Mouse (Mus musculus): ENCODE measurements around the gene Zcchc2. TPM values are rescaled to one million over a fixed set of nuclear protein-coding genes. Genes with fewer than 3 reads are reported as not detected.
A peak's percentile ranks its signal among the peaks of the same experiment; 100 is the strongest.

The Zcchc2 gene
- polyA plus RNA-seq, 1 experiment from 2014 or later = 3.4 TPM

DNA sequence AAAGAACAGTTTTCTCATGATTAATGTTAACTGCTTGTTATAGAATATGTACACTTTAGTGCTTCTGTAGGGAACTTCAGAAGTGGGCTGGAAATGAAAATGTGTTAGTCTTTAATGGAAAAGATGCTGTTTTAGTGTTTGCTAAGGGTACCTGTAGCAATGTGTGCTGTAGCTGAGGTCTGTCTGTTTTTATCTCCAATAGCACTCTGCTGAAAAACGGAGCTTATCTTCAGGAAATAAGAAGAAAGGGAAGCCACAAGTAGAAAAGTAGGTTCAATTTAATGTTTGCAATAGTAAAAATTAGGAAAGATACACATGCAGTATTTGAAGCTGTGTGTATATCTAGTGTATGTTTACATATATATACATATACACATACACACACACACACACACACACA is 32.8 kb downstream of the Zcchc2 start:
- ATAC-seq = no peak
- Histone ChIP-seq H3K27me3 (ENCODE audit: control insufficient read depth, insufficient read depth, low read depth, low read length) (no peaks in the 10 kb centered on the region), H3K4me3 (ENCODE audit: low read depth, low read length) (no peak overlapping the region), H3K9ac (ENCODE audit: low read depth, low read length) (no peak overlapping the region), H3K36me3 (ENCODE audit: control insufficient read depth, insufficient read depth, low read length) (peaks cover 24% of the 10 kb centered on the region), H3K27ac (ENCODE audit: low read length) (no peak overlapping the region), H3K9me3 (replicated peaks; ENCODE audit: control insufficient read depth, low read length, poor library complexity, severe bottlenecking) (no peaks in the 10 kb centered on the region), H3K4me1 (ENCODE audit: control insufficient read depth, insufficient read depth, low read length) (no peaks in the 10 kb centered on the region), H3K4me2 (ENCODE audit: low read length) (no peak overlapping the region)
- 96% methylated on average over 1 of the region's 1 CpGs for WGBS

DNA sequence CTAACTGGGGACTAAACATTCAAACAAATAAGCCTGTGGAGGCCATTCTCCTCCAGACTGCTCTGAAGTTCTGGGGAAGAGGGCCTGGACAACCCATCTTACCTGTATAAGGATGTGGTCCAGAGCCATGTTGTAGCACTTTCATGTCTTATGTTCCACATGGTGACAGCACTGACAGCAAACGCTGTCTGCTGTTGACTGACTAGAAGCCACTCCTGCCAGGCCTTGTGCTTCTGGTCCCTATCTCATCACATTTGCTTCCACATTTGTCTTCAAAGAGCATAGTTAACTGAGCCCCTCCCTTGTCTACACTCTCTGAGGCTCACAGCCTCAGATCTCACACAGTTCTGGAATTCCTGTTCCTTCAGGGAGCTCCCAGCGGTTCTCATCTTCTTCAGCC is 34.0 kb downstream of the Zcchc2 start:
- Histone ChIP-seq H3K36me3 (ENCODE audit: control insufficient read depth, insufficient read depth, low read length) (peaks cover 27% of the 10 kb centered on the region), H3K27me3 (ENCODE audit: control insufficient read depth, insufficient read depth, low read depth, low read length) (no peaks in the 10 kb centered on the region), H3K9me3 (replicated peaks; ENCODE audit: control insufficient read depth, low read length, poor library complexity, severe bottlenecking) (no peaks in the 10 kb centered on the region), H3K9ac (ENCODE audit: low read depth, low read length) (no peak overlapping the region), H3K4me1 (ENCODE audit: control insufficient read depth, insufficient read depth, low read length) (no peaks in the 10 kb centered on the region), H3K4me3 (ENCODE audit: low read depth, low read length) (no peak overlapping the region), H3K27ac (ENCODE audit: low read length) (no peak overlapping the region), H3K4me2 (ENCODE audit: low read length) (no peak overlapping the region)
- ATAC-seq = no peak
- 88% methylated on average over 2 of the region's 2 CpGs for WGBS

DNA sequence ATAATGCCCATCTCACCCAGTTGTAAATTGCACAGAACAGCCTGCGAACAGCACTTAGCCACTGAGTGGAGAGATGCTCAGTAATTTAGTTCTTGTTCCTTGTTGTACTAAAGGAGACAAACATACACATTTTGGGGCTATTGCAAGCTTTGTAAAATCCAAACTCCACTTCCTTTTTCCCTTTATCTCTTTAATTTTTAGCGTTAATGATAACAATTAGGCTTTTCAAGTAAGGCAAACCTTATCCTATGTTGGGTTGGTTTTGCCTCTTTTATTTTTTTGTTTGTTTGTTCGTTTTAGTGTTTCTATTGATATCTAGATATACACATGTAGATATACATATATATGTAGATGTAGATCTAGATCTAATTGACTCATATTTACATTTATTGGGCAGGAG is 34.6 kb downstream of the Zcchc2 start:
- Histone ChIP-seq H3K36me3 (ENCODE audit: control insufficient read depth, insufficient read depth, low read length) (peaks cover 30% of the 10 kb centered on the region), H3K9ac (ENCODE audit: low read depth, low read length) (no peak overlapping the region), H3K27me3 (ENCODE audit: control insufficient read depth, insufficient read depth, low read depth, low read length) (no peaks in the 10 kb centered on the region), H3K4me2 (ENCODE audit: low read length) (no peak overlapping the region), H3K4me3 (ENCODE audit: low read depth, low read length) (no peak overlapping the region), H3K9me3 (replicated peaks; ENCODE audit: control insufficient read depth, low read length, poor library complexity, severe bottlenecking) (no peaks in the 10 kb centered on the region), H3K4me1 (ENCODE audit: control insufficient read depth, insufficient read depth, low read length) (no peaks in the 10 kb centered on the region), H3K27ac (ENCODE audit: low read length) (no peak overlapping the region)
- no peak for ATAC-seq
- WGBS = 93% methylated on average over 3 of the region's 3 CpGs

DNA sequence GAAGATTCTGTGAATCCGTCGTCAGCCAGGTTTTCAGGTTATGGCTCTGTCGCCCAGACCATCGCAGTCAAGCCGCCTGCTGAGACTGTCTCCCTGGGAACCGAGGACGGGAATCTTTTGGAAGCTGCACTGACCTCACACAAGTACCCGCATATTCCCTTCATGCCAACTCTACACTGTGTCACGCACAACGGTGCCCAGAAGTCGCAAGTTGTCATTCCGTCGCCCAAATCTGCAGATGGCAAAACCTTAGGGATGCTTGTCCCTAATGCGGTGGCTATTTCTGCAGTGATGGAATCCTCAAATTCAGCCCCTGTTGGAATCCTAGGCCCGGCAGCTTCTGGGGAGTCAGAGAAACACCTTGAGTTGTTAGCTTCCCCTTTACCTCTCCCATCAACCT is 39.6 kb downstream of the Zcchc2 start:
- Histone ChIP-seq H3K36me3 (ENCODE audit: control insufficient read depth, insufficient read depth, low read length) (peaks cover 22% of the 10 kb centered on the region), H3K4me1 (ENCODE audit: control insufficient read depth, insufficient read depth, low read length) (no peaks in the 10 kb centered on the region), H3K9ac (ENCODE audit: low read depth, low read length) (no peak overlapping the region), H3K4me2 (ENCODE audit: low read length) (no peak overlapping the region), H3K4me3 (ENCODE audit: low read depth, low read length) (no peak overlapping the region), H3K27me3 (ENCODE audit: control insufficient read depth, insufficient read depth, low read depth, low read length) (no peaks in the 10 kb centered on the region), H3K9me3 (replicated peaks; ENCODE audit: control insufficient read depth, low read length, poor library complexity, severe bottlenecking) (no peaks in the 10 kb centered on the region), H3K27ac (ENCODE audit: low read length) (no peak overlapping the region)
- 94% methylated on average over 15 of the region's 15 CpGs for WGBS
- no peak for ATAC-seq

DNA sequence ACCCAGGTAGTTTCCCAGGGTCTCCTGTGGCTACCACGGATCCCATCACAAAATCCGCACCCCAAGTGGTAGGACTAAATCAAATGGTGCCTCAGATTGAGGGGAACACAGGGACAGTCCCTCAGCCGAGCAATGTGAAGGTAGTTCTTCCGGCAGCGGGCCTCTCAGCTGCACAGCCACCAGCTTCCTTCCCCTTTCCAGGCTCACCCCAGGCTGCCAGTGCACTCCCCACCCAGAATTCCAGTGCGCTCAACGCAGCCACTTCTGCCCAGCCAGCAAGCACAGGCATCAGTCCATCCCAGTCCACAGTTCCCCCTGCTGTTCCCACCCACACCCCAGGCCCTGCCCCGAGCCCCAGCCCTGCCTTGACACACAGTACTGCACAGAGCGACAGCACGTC is 40.1 kb downstream of the Zcchc2 start:
- Histone ChIP-seq H3K36me3 (ENCODE audit: control insufficient read depth, insufficient read depth, low read length) (peaks cover 22% of the 10 kb centered on the region), H3K27ac (ENCODE audit: low read length) (no peak overlapping the region), H3K4me3 (ENCODE audit: low read depth, low read length) (no peak overlapping the region), H3K9me3 (replicated peaks; ENCODE audit: control insufficient read depth, low read length, poor library complexity, severe bottlenecking) (no peaks in the 10 kb centered on the region), H3K4me2 (ENCODE audit: low read length) (no peak overlapping the region), H3K4me1 (ENCODE audit: control insufficient read depth, insufficient read depth, low read length) (no peaks in the 10 kb centered on the region), H3K27me3 (ENCODE audit: control insufficient read depth, insufficient read depth, low read depth, low read length) (no peaks in the 10 kb centered on the region), H3K9ac (ENCODE audit: low read depth, low read length) (no peak overlapping the region)
- no peak for ATAC-seq
- 93% methylated on average over 10 of the region's 10 CpGs for WGBS

DNA sequence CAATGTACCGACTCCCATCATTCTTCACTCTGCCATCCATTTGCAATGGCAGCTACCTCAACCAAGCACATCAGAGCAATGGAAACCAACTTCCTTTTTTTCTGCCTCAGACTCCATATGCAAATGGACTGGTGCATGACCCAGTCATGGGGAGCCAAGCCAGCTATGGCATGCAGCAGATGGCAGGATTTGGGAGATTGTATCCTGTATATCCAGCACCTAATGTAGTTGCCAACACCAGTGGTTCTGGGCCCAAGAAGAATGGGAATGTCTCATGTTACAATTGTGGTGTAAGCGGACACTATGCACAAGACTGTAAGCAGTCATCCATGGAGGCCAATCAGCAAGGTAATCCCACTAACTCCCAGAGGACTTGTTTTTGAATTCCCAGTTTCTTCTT is 40.7 kb downstream of the Zcchc2 start:
- no peak overlapping the region for H3K9ac ChIP-seq (ENCODE audit: low read depth, low read length)
- H3K9me3 ChIP-seq (replicated peaks; ENCODE audit: control insufficient read depth, low read length, poor library complexity, severe bottlenecking) = no peaks in the 10 kb centered on the region
- ATAC-seq = no peak
- WGBS = 89% methylated on average over 2 of the region's 2 CpGs
- H3K27ac ChIP-seq (ENCODE audit: low read length) = no peak overlapping the region
- no peak overlapping the region for H3K4me2 ChIP-seq (ENCODE audit: low read length)
- no peak overlapping the region for H3K4me3 ChIP-seq (ENCODE audit: low read depth, low read length)
- H3K36me3 ChIP-seq (ENCODE audit: control insufficient read depth, insufficient read depth, low read length) = peaks cover 22% of the 10 kb centered on the region
- no peaks in the 10 kb centered on the region for H3K4me1 ChIP-seq (ENCODE audit: control insufficient read depth, insufficient read depth, low read length)
- H3K27me3 ChIP-seq (ENCODE audit: control insufficient read depth, insufficient read depth, low read depth, low read length) = no peaks in the 10 kb centered on the region

DNA sequence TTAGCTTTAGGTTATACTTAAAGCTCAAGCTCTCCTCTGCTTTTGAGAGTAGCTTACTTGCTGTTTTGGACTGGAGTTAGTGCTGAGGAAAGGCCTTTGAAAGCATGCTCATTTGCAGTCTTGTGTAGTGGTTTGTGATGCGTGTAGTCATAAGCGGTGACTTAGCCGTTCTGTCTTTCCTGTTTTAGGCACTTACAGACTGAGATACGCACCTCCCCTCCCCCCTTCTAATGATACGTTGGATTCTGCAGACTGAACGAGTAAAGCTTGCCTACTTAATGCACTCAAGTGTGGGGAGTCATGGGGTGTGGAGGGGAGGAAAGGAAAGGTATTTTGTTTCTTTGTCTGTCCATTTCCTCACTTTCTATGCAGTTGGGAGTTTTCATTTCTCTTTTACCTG is 41.7 kb downstream of the Zcchc2 start:
- Histone ChIP-seq H3K36me3 (ENCODE audit: control insufficient read depth, insufficient read depth, low read length) (peaks cover 19% of the 10 kb centered on the region), H3K27me3 (ENCODE audit: control insufficient read depth, insufficient read depth, low read depth, low read length) (no peaks in the 10 kb centered on the region), H3K9ac (ENCODE audit: low read depth, low read length) (no peak overlapping the region), H3K9me3 (replicated peaks; ENCODE audit: control insufficient read depth, low read length, poor library complexity, severe bottlenecking) (no peaks in the 10 kb centered on the region), H3K4me2 (ENCODE audit: low read length) (no peak overlapping the region), H3K4me1 (ENCODE audit: control insufficient read depth, insufficient read depth, low read length) (no peaks in the 10 kb centered on the region), H3K4me3 (ENCODE audit: low read depth, low read length) (no peak overlapping the region), H3K27ac (ENCODE audit: low read length) (no peak overlapping the region)
- no peak for ATAC-seq
- 59% methylated on average over 6 of the region's 6 CpGs for WGBS

DNA sequence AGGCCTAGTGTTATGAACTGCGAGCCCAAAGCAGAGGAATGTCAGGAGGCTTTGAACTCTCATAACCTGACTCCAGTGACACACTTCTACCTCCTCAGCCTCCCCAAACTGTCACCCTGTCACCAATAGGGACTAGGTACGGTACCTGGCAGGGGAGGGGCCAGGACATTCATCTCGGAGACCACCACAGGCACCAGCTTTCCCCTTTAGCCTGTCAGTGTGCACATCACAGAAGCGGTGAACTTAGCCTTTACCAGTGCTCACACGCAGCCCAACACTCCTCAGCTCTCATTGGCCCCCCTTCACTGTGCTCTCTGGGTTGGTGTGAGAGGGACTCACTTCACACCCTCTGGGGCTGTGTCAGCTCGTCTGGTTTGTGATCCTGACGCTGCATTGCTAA is 44.6 kb downstream of the Zcchc2 start:
- no peaks in the 10 kb centered on the region for H3K4me1 ChIP-seq (ENCODE audit: control insufficient read depth, insufficient read depth, low read length)
- no peak for ATAC-seq
- WGBS = 71% methylated on average over 7 of the region's 7 CpGs

DNA sequence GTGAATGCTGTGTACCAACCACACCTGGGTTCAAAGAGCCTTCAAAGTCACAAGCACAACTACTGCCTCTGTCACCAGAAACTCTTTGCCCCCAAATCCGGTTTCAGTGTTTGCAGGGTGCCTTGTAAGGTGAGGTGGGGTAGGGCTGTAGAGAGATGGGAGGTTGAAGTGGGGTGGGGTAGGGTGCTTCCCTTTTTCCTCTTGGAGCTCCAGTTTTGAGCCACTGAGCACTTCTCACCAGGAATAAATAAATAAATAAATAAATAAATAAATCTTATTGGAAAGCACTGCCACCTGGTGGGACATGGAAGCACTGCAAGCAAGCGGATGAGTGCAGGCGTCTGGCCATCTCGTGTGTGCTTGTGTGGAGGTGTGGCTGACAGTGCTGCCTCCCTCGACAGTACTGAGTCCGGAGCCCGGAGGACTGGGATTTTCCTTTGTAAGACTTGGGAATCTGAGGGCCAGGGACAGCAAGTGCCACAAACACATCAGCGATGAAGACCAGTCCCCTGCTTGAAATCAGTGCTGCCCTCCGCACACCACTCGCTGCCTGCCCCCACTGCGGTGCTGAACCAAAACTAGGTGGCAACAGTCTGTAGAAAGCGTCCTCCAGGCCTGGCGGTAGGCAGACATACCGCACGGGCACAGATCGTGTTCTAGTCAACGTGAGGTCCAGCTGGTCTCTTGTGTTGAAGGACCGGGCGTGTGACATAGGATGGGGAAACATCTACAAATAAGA is 46.8 kb downstream of the Zcchc2 start:
- H3K4me3 ChIP-seq (ENCODE audit: low read depth, low read length) = no peak overlapping the region
- H3K4me1 ChIP-seq (ENCODE audit: control insufficient read depth, insufficient read depth, low read length) = no peaks in the 10 kb centered on the region
- peak; percentile 79 for ATAC-seq
- H3K27ac ChIP-seq (ENCODE audit: low read length) = no peak overlapping the region
- H3K9ac ChIP-seq (ENCODE audit: low read depth, low read length) = no peak overlapping the region
- no peaks in the 10 kb centered on the region for H3K27me3 ChIP-seq (ENCODE audit: control insufficient read depth, insufficient read depth, low read depth, low read length)
- no peaks in the 10 kb centered on the region for H3K36me3 ChIP-seq (ENCODE audit: control insufficient read depth, insufficient read depth, low read length)
- H3K4me2 ChIP-seq (ENCODE audit: low read length) = no peak overlapping the region
- no peaks in the 10 kb centered on the region for H3K9me3 ChIP-seq (replicated peaks; ENCODE audit: control insufficient read depth, low read length, poor library complexity, severe bottlenecking)
- WGBS = 61% methylated on average over 19 of the region's 19 CpGs

More for the DNA sequence above, 44.6 kb downstream of the Zcchc2 start:
- Histone ChIP-seq H3K9ac (ENCODE audit: low read depth, low read length) (no peak overlapping the region), H3K9me3 (replicated peaks; ENCODE audit: control insufficient read depth, low read length, poor library complexity, severe bottlenecking) (no peaks in the 10 kb centered on the region), H3K27ac (ENCODE audit: low read length) (no peak overlapping the region), H3K4me3 (ENCODE audit: low read depth, low read length) (no peak overlapping the region), H3K36me3 (ENCODE audit: control insufficient read depth, insufficient read depth, low read length) (peaks cover 10% of the 10 kb centered on the region), H3K4me2 (ENCODE audit: low read length) (no peak overlapping the region), H3K27me3 (ENCODE audit: control insufficient read depth, insufficient read depth, low read depth, low read length) (no peaks in the 10 kb centered on the region)
